Mouse (Mus musculus): ENCODE measurements around the gene Mfsd12. TPM values are rescaled to one million over a fixed set of nuclear protein-coding genes. Genes with fewer than 3 reads are reported as not detected.

The Mfsd12 gene
- polyA plus RNA-seq, 1 experiment from 2014 or later: 13.1 TPM

GRCm38 (mm10) chr10:81320550-81321347 is 36.5 kb upstream of the Mfsd12 start, which contains the start of gene Cactin:
TSS of gene Cactin (plus strand) at chr10:81321103.
- Histone ChIP-seq H3K4me3 (replicated peaks) (peak within 1 kb of the TSS; percentile 99), H3K9me3 (replicated peaks) (no peaks in the 10 kb centered on the region), H3K36me3 (peaks cover 59% of the 10 kb centered on the region), H3K9ac (peak within 1 kb of the TSS; percentile 97), H3K4me2 (peak within 1 kb of the TSS; percentile 95), H3K4me1 (replicated peaks) (peaks cover 64% of the 10 kb centered on the region), H3K27me3 (no peaks in the 10 kb centered on the region), H3K27ac (peak within 1 kb of the TSS; percentile 90)
- WGBS (ENCODE audit: insufficient replicate concordance): under 1% methylated on average over 68 of the region's 68 CpGs
- ATAC-seq (ENCODE audit: low read depth): peak; percentile 85
- peak; percentile 100 for DNase-seq

GRCm38 (mm10) chr10:81321436-81321835 is 35.9 kb upstream of the Mfsd12 start:
- DNase-seq (no peak), ATAC-seq (ENCODE audit: low read depth) (no peak)
- Histone ChIP-seq H3K27me3 (no peaks in the 10 kb centered on the region), H3K36me3 (peaks cover 59% of the 10 kb centered on the region), H3K27ac (peak overlapping the region; percentile 78), H3K4me3 (replicated peaks) (peak overlapping the region; percentile 99), H3K9me3 (replicated peaks) (no peaks in the 10 kb centered on the region), H3K9ac (peak overlapping the region; percentile 97), H3K4me2 (peak overlapping the region; percentile 95), H3K4me1 (replicated peaks) (peaks cover 64% of the 10 kb centered on the region)
- 1% methylated on average over 20 of the region's 20 CpGs for WGBS (ENCODE audit: insufficient replicate concordance)

GRCm38 (mm10) chr10:81322444-81322843 is 34.8 kb upstream of the Mfsd12 start:
- H3K27me3 ChIP-seq: no peaks in the 10 kb centered on the region
- H3K4me3 ChIP-seq (replicated peaks): peak overlapping the region; percentile 99
- H3K4me2 ChIP-seq: peak overlapping the region; percentile 95
- peaks cover 64% of the 10 kb centered on the region for H3K4me1 ChIP-seq (replicated peaks)
- DNase-seq (no peak), ATAC-seq (ENCODE audit: low read depth) (no peak)
- H3K9ac ChIP-seq: peak overlapping the region; percentile 97
- peak overlapping the region; percentile 78; the same call in 1 of the 2 replicates for H3K27ac ChIP-seq
- H3K9me3 ChIP-seq (replicated peaks): no peaks in the 10 kb centered on the region
- WGBS (ENCODE audit: insufficient replicate concordance): 94% methylated on average over 27 of the region's 27 CpGs
- peaks cover 69% of the 10 kb centered on the region for H3K36me3 ChIP-seq

GRCm38 (mm10) chr10:81323141-81323775 is 34.0 kb upstream of the Mfsd12 start:
- H3K4me1 ChIP-seq (replicated peaks): peaks cover 64% of the 10 kb centered on the region
- H3K36me3 ChIP-seq: peaks cover 61% of the 10 kb centered on the region
- DNase-seq: no peak
- ATAC-seq (ENCODE audit: low read depth): no peak
- peak overlapping the region; percentile 99 for H3K4me3 ChIP-seq (replicated peaks)
- H3K4me2 ChIP-seq: no peak overlapping the region
- no peaks in the 10 kb centered on the region for H3K27me3 ChIP-seq
- no peaks in the 10 kb centered on the region for H3K9me3 ChIP-seq (replicated peaks)
- 89% methylated on average over 23 of the region's 23 CpGs for WGBS (ENCODE audit: insufficient replicate concordance)
- no peak overlapping the region for H3K27ac ChIP-seq
- no peak overlapping the region; the same call in 1 of the 2 replicates for H3K9ac ChIP-seq

GRCm38 (mm10) chr10:81323791-81324530 is 33.3 kb upstream of the Mfsd12 start:
- ATAC-seq (ENCODE audit: low read depth) (no peak), DNase-seq (no peak)
- Histone ChIP-seq H3K4me1 (replicated peaks) (peaks cover 63% of the 10 kb centered on the region), H3K9me3 (replicated peaks) (no peaks in the 10 kb centered on the region), H3K27ac (no peak overlapping the region), H3K4me3 (replicated peaks) (no peak overlapping the region), H3K4me2 (no peak overlapping the region), H3K36me3 (peaks cover 54% of the 10 kb centered on the region), H3K9ac (no peak overlapping the region; the same call in 1 of the 2 replicates), H3K27me3 (no peaks in the 10 kb centered on the region)
- 95% methylated on average over 18 of the region's 18 CpGs for WGBS (ENCODE audit: insufficient replicate concordance)

- peaks cover 61% of the 10 kb centered on the region for H3K4me1 ChIP-seq (replicated peaks)
- no peak overlapping the region for H3K27ac ChIP-seq
- no peak overlapping the region for H3K9ac ChIP-seq
- no peak overlapping the region for H3K4me3 ChIP-seq (replicated peaks)
- no peaks in the 10 kb centered on the region for H3K9me3 ChIP-seq (replicated peaks)
- peaks cover 53% of the 10 kb centered on the region for H3K36me3 ChIP-seq
- H3K27me3 ChIP-seq: no peaks in the 10 kb centered on the region
- ATAC-seq (ENCODE audit: low read depth) (no peak), DNase-seq (no peak)
- H3K4me2 ChIP-seq: no peak overlapping the region
- 93% methylated on average over 21 of the region's 21 CpGs for WGBS (ENCODE audit: insufficient replicate concordance)
Observed at GRCm38 (mm10) chr10:81325176-81325575, 32.1 kb upstream of the Mfsd12 start.

- Histone ChIP-seq H3K4me1 (replicated peaks) (peaks cover 63% of the 10 kb centered on the region), H3K9me3 (replicated peaks) (no peaks in the 10 kb centered on the region), H3K4me3 (replicated peaks) (no peak overlapping the region), H3K4me2 (no peak overlapping the region), H3K27me3 (no peaks in the 10 kb centered on the region), H3K36me3 (peaks cover 53% of the 10 kb centered on the region), H3K27ac (peak overlapping the region; percentile 66; the same call in 1 of the 2 replicates), H3K9ac (no peak overlapping the region)
- ATAC-seq (ENCODE audit: low read depth): no peak
- WGBS (ENCODE audit: insufficient replicate concordance): 92% methylated on average over 18 of the region's 18 CpGs
- DNase-seq: no peak
Observed at GRCm38 (mm10) chr10:81325781-81326180, 31.5 kb upstream of the Mfsd12 start.

- no peak for DNase-seq
- Histone ChIP-seq H3K9me3 (replicated peaks) (no peaks in the 10 kb centered on the region), H3K27ac (peak overlapping the region; percentile 69), H3K4me2 (0 out of 2 replicates have a peak overlapping the region, but pooled peaks have one; percentile 11), H3K9ac (no peak overlapping the region), H3K4me3 (replicated peaks) (no peak overlapping the region), H3K36me3 (peaks cover 53% of the 10 kb centered on the region), H3K4me1 (replicated peaks) (peaks cover 63% of the 10 kb centered on the region), H3K27me3 (no peaks in the 10 kb centered on the region)
- 44% methylated on average over 6 of the region's 6 CpGs for WGBS (ENCODE audit: insufficient replicate concordance)
- ATAC-seq (ENCODE audit: low read depth): no peak
Observed at GRCm38 (mm10) chr10:81326858-81327257, 30.4 kb upstream of the Mfsd12 start.

GRCm38 (mm10) chr10:81327959-81328358 is 29.3 kb upstream of the Mfsd12 start:
- no peak for DNase-seq
- H3K4me1 ChIP-seq (replicated peaks): peaks cover 57% of the 10 kb centered on the region
- peak; percentile 11 for ATAC-seq (ENCODE audit: low read depth)
- peaks cover 44% of the 10 kb centered on the region for H3K36me3 ChIP-seq
- H3K9me3 ChIP-seq (replicated peaks): no peaks in the 10 kb centered on the region
- no peak overlapping the region for H3K9ac ChIP-seq
- peaks cover 9% of the 10 kb centered on the region for H3K27me3 ChIP-seq
- H3K4me3 ChIP-seq (replicated peaks): no peak overlapping the region
- WGBS (ENCODE audit: insufficient replicate concordance): 34% methylated on average over 2 of the region's 2 CpGs
- H3K4me2 ChIP-seq: peak overlapping the region; percentile 25; the same call in 1 of the 2 replicates
- H3K27ac ChIP-seq: peak overlapping the region; percentile 69

GRCm38 (mm10) chr10:81328386-81328785 is 28.9 kb upstream of the Mfsd12 start, which contains the start of gene Tbxa2r:
TSS of gene Tbxa2r (plus strand) at chr10:81328731.
- peak; percentile 52 for ATAC-seq (ENCODE audit: low read depth)
- H3K9ac ChIP-seq: peak within 1 kb of the TSS; percentile 43
- no peak within 1 kb of the TSS; the same call in 1 of the 2 replicates for H3K4me3 ChIP-seq (replicated peaks)
- DNase-seq: no peak
- peak within 1 kb of the TSS; percentile 25 for H3K4me2 ChIP-seq
- peaks cover 56% of the 10 kb centered on the region for H3K4me1 ChIP-seq (replicated peaks)
- H3K9me3 ChIP-seq (replicated peaks): no peaks in the 10 kb centered on the region
- peak within 1 kb of the TSS; percentile 72 for H3K27ac ChIP-seq
- 13% methylated on average over 10 of the region's 10 CpGs for WGBS (ENCODE audit: insufficient replicate concordance)
- peaks cover 40% of the 10 kb centered on the region for H3K36me3 ChIP-seq
- peaks cover 14% of the 10 kb centered on the region for H3K27me3 ChIP-seq

All from liver, embryonic 13.5 days (tissue).